Mouse (Mus musculus): ENCODE results near the gene Gm49325. TPM values are rescaled to one million over a fixed set of nuclear protein-coding genes. Genes with fewer than 3 reads are reported as not detected.
"Not testable (repeated sequence)": the region's sequence is repeated elsewhere in the genome, so short reads cannot be mapped to it uniquely, and the experiment has no call there.

Gm49325 gene
- total RNA-seq, 4 experiments from 2014 or later, result 17.1 to 31.9 (median 23.8) TPM

DNA sequence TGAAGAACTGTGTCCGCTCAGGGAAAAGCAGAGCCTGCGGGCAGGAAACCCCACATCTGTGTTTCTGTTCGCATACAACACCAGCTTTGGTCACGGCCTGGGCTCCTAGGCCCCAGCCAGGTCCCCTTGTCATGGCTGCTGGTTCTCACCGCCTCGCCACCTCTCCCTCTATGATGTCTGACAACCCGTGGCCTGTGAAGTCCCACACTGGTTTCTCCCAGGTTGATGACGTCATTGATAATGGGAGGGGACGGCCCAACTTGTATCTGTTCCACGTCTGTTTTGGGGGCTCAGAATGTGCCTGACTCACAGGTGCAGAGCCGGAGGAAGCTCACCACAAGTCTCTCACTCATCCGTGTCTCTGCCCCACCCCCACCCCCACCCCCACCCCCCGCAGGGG, 67.8 kb downstream of the Gm49325 start:
- no peak for DNase-seq (ENCODE audit: low spot score in 2 of 2)

DNA sequence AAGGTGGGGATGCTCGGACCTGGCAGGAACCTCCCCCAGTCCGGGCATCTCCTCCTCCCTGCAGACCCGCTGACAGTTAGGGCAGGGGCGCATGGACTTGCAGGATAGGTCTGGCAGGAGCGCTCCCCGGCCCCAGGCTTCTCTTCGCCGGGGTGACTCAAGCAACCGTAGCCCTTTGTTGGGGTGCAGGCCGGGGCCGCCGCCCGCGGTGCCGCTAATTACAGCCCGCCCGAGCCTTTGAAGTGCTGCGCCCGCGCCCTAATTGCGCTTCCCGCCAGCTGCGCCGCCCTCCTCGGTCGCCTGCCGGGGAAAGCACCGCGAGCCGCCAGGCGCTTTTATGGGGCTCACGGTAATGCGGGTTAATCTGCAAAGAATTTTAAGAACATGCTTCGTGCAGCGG, 71.6 kb downstream of the Gm49325 start:
- DNase-seq (ENCODE audit: low spot score in 2 of 2), result no peak

DNA sequence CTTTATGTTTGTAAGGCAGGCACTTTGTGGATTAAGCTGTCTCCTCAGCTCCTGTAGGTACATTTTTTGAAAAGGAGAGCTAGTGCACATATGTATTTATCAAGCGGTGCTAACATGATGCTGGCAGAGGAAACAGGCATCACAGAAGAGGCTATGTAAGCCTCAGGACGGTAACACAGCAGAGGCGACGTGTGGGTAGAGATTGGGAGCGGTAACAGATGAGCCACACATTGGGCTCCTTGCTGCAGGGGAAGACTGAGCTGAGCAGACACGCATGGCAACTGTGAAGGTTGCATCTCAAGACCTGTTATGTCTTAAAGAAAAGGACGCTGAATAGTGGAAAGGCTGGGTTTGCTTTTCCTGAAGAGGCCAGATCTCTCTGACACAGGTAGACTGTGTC, 77.0 kb downstream of the Gm49325 start:
- DNase-seq (ENCODE audit: low spot score in 2 of 2), result peak in 1 of 2 experiments; percentile 17

DNA sequence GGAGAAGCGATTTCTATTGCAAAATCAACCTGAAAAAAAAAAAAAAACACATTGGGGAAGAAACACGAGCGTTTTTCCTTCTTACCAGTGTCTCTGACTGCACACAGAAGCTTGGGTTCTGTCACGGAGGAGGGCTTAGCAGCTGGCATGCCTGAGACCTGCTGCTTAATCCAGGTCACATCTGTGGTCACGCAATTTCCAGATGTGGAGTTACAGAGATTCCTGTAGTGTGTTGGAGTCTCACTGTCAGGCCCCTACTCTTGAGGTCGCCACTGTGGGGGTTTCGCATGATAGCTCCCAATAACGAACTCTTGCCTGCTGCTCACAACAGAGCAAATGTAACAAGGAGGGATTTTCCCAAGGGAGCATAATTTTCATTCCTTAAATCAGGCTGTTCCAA, 78.2 kb downstream of the Gm49325 start:
- DNase-seq (ENCODE audit: low spot score in 2 of 2), result no peak

DNA sequence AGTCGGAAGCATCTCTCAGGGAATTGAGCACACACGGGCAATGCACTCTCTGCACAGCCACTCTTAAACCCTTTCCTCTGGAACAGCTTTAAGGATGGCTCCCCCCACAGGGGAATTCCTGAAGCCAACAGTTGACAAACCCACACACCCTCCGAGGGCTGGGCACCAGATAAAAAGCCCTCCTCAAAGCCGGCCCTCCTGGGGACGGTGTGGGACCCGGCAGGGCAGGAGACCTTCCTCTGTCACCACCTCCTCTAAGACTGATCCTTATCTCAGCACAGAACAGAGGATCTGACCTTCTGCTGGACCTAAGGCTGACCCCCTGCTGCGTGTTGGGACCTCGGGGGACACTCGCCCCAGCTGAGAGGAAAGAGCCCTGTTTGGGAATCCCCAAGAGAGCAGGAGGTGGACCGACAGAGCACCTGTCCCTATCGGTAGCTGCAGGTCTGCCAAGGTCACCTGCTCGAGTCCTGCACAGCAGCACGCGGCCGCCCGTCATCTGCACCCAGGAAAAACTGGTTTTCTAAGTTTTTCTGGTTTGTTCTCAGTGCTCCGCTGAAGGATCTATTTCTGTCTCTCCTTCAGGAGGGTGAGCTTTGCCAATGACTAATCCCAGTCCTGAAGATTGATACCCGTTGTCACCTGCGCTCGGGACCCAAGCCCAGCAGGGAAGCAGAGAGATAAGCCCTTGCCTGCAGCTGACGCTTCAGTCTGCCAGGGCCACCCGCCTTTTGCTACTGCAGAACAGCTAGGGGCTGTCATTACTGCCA, 80.1 kb downstream of the Gm49325 start, which contains the start of gene Tspear:
Tspear (plus strand) TSS at position 675 of the 770 bp plus-strand sequence.
- DNase-seq (ENCODE audit: low spot score in 2 of 2), result no peak

DNA sequence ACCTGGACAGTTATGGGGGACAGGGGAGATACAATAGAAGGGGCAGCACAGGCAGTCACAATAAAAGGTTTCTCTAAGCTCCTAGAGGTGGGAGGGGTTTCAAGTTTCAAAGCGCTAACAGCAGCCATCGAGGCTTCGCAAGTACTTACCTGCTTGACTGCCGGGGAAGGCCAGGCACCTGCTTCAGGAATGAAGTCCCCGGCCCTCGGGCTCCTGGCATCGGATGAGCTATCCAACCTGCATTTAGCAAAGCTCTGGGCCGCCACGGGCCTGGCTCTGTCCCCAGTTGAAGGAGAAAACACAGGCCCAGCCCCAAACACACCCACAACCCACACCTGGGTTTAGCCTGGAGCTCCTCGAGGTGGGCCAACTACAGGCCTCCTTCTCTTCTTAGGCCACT, 81.0 kb downstream of the Gm49325 start:
- no peak for DNase-seq (ENCODE audit: low spot score in 2 of 2)

DNA sequence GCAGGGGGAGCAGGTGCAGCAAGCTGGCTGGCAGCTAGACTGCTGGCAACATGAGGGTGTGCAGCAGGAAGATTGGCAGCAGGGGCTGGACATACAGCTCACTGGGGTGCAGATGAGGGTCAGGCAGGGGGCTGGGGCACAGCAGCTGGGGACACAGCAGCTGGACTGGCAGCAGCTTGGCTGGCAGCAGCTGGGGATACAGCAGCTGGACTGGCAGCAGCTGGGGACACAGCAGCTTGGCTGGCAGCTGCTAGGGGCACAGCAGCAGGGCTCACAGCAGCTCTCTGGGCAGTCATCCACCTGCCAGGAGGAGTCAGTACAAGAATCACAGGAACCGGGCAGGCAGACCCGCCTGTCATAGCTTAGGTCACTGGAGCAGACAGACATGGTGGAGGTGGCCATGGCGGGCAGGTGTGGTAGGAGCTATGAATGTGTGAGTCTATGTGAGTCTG, 84.4 kb downstream of the Gm49325 start, which contains the start of gene Gm19402:
Gm19402 (minus strand) TSS at position 402 of the 452 bp plus-strand sequence.
- DNase-seq (ENCODE audit: low spot score in 2 of 2), result not testable (repeated sequence)

Small RNA genes lying within 50 kb of the gene (microRNA-seq; reads per million reads assigned to microRNA genes)
- 6.9 to 12.8 reads per million in 2 experiments for gene Mir1930

Other genes starting within 250 kb of the Gm49325 start
- 100 to 1,000 TPM; 130 to 141 (median 135) TPM for gene Adarb1, start 187.9 kb upstream of the Gm49325 start, total RNA-seq (2022)
- gene Fam207a, start 90.4 kb upstream of the Gm49325 start, total RNA-seq (2022), result 10 to 100 TPM; 26.6 to 32.7 (median 29.5) TPM
- gene Itgb2, start 75.9 kb upstream of the Gm49325 start, total RNA-seq (2022), result 10 to 100 TPM in 2 of 4 experiments, 1 to 10 TPM in 2; 3.8 to 20.4 (median 8.9) TPM
- 10 to 100 TPM; 80.9 to 92.5 (median 89.4) TPM for gene Pttg1ip, start 24.5 kb upstream of the Gm49325 start, total RNA-seq (2022)
- 100 to 1,000 TPM; 172 to 216 (median 192) TPM for gene Sumo3, start 100 bp upstream of the Gm49325 start, total RNA-seq (2022)
- gene Ube2g2, start 16.1 kb downstream of the Gm49325 start, total RNA-seq (2022), result 10 to 100 TPM; 44.8 to 51.1 (median 49.0) TPM
- 1 to 10 TPM in 1 of 4 experiments, under 1 TPM in 3; 0.35 to 1.1 (median 0.74) TPM for gene Tspear, start 80.4 kb downstream of the Gm49325 start, total RNA-seq (2022)
- gene Gm19402, start 84.6 kb downstream of the Gm49325 start, total RNA-seq (2022), result not detected
- not detected for gene Gm9508, start 91.0 kb downstream of the Gm49325 start, total RNA-seq (2022)
- gene Gm10272, start 100.4 kb downstream of the Gm49325 start, total RNA-seq (2022), result not detected
- gene Gm10024, start 105.3 kb downstream of the Gm49325 start, total RNA-seq (2022), result not detected
- not detected for gene Gm10142, start 109.6 kb downstream of the Gm49325 start, total RNA-seq (2022)
- not detected for gene Krtap12-1, start 114.4 kb downstream of the Gm49325 start, total RNA-seq (2022)
- not detected for gene Gm10100, start 120.3 kb downstream of the Gm49325 start, total RNA-seq (2022)
- not detected for gene Gm18596, start 136.4 kb downstream of the Gm49325 start, total RNA-seq (2022)
- not detected for gene Gm9736, start 145.2 kb downstream of the Gm49325 start, total RNA-seq (2022)
- not detected for gene Gm3233, start 153.5 kb downstream of the Gm49325 start, total RNA-seq (2022)
- not detected for gene Gm3238, start 165.1 kb downstream of the Gm49325 start, total RNA-seq (2022)
- not detected for gene Gm7138, start 170.7 kb downstream of the Gm49325 start, total RNA-seq (2022)
- gene Gm3250, start 176.3 kb downstream of the Gm49325 start, total RNA-seq (2022), result not detected
- not detected for gene Gm7137, start 182.0 kb downstream of the Gm49325 start, total RNA-seq (2022)
- gene Gm9639, start 188.9 kb downstream of the Gm49325 start, total RNA-seq (2022), result not detected
- not detected for gene Gm19668, start 192.9 kb downstream of the Gm49325 start, total RNA-seq (2022)
- not detected for gene Gm9507, start 205.6 kb downstream of the Gm49325 start, total RNA-seq (2022)
- not detected for gene Gm2696, start 208.5 kb downstream of the Gm49325 start, total RNA-seq (2022)
- not detected for gene Krtap10-4, start 220.9 kb downstream of the Gm49325 start, total RNA-seq (2022)
- gene Krtap10-10, start 229.8 kb downstream of the Gm49325 start, total RNA-seq (2022), result not detected
- gene Gm36176, start 240.6 kb downstream of the Gm49325 start, total RNA-seq (2022), result not detected
- gene Gm10318, start 246.7 kb downstream of the Gm49325 start, total RNA-seq (2022), result not detected

Data from left cerebral cortex, adult 8-10 months (tissue).